Mouse (Mus musculus) layer of hippocampus, adult 18-20 months (tissue): Measurements from ENCODE around the gene Gigyf1. TPM values are rescaled to one million over a fixed set of nuclear protein-coding genes. Genes with fewer than 3 reads are reported as not detected.

Experiments used
- DNase-seq, 2 experiments: peaks; one replicate each; pipeline ENCODE4 v3.0.0; 2022; ENCODE audit warnings: low spot score in 2 of 2
- total RNA-seq, 2 experiments: library from RNA; stranded (reverse); gene quantifications; 2 replicates each; pipeline ENCODE4 v1.2.3; 2021

Gene Gigyf1
- total RNA-seq, 2 experiments from 2014 or later: 64.1 to 65.4 TPM

DNA sequence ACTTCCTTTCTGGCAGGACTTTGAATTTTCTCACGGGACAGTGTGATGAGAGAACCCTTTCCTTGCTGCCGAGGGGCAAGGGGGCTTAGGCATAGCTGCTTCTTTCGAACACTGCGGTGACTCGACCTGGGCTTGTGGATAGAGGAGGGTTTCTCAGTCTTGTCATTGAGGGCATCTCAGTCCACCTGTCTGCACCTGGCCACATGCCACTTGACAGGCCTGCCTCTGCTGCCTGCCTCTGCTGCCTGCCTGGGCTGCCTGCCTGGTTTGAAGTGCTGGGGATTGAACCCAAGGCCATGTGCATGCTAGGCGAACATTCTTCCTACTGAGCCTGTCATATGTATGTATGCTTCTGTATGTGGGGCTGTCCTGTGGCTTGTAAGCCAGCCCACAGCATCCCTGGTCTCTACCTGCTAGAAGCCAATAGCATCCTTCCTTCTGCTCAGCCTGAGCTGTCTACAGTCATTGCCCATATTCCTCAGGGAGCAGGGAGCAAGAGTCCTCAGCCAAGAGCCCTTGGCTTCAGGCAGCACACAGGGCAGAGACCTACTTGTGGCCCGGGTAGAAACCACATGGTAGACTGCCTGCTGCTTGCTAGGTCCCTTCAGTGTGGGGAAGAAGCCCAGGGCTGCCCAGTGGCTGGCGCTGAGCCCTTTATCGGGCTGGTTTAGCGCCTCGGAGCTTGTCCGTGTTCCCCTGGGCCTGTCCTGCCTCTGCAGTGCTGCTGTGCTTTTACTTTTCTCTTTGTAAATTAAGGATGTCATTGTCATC, 4.2 kb upstream of the Gigyf1 start:
- DNase-seq: no peak

- no peak for DNase-seq
Observed at GRCm38 (mm10) chr5:137514811-137515210, 3.5 kb upstream of the Gigyf1 start.

GRCm38 (mm10) chr5:137519691-137520550, 1.6 kb downstream of the Gigyf1 start:
- DNase-seq: no peak

GRCm38 (mm10) chr5:137521861-137522260, 3.5 kb downstream of the Gigyf1 start:
- no peak for DNase-seq

- no peak for DNase-seq
Observed at GRCm38 (mm10) chr5:137522711-137523110, 4.4 kb downstream of the Gigyf1 start.

- DNase-seq: no peak
Observed at GRCm38 (mm10) chr5:137523396-137524250, 5.3 kb downstream of the Gigyf1 start.

- DNase-seq: no peak
Observed at GRCm38 (mm10) chr5:137524251-137524515, 5.8 kb downstream of the Gigyf1 start.

- DNase-seq: no peak
Observed at GRCm38 (mm10) chr5:137524671-137525070, 6.3 kb downstream of the Gigyf1 start.

- DNase-seq: no peak
Observed at GRCm38 (mm10) chr5:137525511-137525910, 7.2 kb downstream of the Gigyf1 start.

- DNase-seq: no peak
Observed at GRCm38 (mm10) chr5:137526192-137526936, 8.0 kb downstream of the Gigyf1 start.

DNA sequence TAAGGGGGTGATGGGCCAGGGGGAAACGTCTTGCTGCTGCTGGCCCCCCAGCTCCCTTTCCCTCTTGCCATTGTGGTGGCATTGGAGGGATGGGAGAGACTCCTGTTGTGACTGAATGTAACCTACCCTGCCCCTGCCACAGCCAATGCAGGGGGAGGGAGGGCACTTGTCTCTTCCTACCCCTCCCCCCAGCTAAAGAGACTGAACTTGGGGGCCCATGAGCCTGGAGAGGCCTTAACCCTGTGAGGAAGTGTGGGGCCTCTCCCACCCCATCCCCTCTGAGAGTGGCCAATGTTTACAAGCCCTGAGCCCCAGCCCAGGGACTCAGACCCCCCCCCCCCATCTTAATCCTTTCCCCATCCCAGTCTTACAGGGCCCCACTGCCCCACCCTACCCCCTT, 9.1 kb downstream of the Gigyf1 start:
- no peak for DNase-seq

DNA sequence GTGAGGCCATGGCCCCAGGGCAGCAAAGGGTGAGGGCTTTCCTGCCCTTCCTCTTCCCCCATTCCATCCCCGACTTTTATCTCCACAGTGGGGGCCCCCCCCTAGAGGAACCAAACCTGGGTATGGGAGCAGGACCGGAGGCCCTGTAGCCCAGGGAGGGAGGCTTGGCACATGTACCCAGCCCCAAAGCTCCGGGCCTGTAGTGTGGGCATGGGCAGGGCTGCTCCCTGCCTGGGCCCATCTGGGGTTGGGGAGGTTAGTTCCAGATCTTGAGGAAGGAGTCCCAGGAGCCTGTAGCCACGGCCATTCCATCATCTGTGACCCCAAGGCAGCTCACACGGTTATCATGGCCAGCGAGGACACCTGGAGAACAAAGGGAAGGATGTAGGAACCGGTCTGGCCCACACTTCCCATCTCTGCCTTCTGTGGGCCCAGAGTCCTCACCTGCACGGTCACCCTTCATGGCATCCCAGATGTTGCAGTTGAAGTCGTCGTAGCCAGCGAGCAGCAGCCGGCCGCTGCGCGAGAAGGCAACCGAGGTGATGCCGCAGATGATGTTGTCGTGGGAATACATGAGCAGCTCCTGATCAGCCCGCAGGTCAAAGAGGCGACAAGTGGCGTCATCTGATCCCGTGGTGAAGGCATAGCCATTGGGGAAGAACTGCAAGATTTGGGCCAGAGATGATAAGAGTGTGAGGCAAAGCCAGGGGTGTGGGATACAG, 10.1 kb downstream of the Gigyf1 start:
- no peak for DNase-seq

- no peak for DNase-seq
Observed at GRCm38 (mm10) chr5:137529221-137529995, 11.1 kb downstream of the Gigyf1 start.

DNA sequence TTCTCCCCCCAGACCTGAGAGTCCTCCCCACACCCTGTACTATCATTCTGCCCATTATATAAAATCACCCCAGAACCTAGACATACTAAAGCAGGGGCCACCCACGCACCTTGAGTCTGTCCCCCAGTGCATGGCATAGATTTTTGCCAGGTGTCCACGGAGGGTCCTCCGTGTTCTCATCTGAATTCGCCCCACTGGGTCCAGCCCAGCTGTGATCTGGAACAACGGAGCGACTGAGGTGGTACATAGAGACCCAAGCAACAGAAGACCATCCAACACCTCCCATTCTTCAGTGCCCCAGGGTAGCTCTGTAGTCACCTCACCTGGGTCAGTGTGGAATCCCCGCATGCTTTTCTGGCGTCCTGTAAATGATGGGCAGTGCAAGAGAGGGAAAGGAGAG, 11.7 kb downstream of the Gigyf1 start:
- DNase-seq: no peak

DNA sequence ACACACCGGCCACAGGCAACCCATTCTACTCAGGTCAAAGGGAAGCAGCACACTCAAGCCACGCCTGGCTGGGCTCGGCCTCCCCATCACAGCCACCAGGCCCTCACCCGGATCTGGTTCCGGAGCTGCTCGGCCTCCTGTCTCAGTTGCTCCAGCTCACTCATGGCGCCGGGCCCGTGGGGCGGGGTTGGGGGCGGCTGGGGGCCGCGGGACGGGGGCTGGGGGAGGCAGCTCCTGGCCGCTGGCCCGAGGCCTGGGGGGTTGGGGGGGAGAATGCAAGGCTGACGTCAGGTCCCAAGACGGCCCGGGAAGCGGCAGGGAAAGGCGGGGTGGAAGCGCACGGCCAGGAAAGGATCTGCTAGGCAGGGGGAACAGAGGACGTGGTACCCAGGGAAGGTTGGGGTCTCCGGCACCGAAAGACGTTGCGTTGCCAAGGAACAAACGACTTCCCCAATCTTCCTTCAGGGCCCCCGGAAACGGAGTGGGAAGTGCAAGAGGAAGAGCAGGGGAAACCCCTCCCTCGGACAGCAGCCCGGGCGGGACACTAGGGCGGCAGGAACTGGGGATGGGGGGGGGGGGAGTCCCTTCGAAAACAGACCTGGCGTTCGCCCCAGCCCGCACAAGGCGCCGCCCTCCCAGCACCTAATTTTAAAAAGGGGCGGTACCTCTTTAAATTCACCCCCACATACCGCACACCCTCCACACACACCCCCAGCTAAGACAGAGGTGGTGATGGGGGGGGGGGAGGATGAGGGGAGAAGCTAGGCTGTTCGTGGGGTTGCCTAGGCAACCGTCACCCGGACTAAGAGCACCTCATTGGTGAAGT, 12.5 kb downstream of the Gigyf1 start:
- DNase-seq: peak; percentile 71 to 86

DNA sequence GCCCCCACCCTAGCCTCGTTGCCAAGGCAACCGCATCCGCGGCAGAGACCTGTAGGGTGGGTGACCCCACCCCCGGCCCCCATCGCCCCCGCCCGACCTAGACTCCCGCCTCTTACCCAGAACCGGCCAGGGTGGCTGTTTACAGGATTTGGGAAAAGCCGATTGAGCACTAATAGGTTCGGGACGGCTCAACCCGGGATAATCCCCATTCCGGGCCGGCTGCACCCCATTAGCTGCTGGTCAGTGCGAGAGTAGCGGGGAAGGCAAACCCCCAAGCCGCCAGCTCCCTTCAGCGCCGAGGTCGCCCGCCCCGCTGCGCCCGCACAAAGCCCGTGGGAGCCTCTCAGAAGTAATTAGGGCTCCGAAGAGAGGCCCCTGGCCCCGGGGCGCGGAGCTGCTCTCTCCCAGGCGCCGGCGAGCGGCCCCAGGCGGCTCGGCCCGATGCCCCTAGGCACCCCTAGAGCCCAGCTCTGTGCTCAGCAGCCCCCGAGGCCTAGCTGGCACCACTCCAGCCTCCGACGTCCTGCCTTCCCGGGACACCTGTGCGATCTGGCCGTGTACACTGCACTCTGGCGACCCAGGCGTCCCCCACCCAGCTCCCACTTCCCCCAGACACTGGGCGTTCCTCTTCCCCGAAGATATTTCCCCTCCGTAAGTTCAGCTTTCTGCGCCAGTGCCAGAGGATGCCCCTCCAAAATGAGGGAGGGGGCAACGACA, 13.2 kb downstream of the Gigyf1 start:
- DNase-seq: no peak

GRCm38 (mm10) chr5:137532131-137532807, 13.9 kb downstream of the Gigyf1 start:
- no peak for DNase-seq

GRCm38 (mm10) chr5:137532808-137533116, 14.4 kb downstream of the Gigyf1 start:
- DNase-seq: no peak
